Mouse (Mus musculus) liver, embryonic 14.5 days (tissue): ENCODE measurements at regions not wholly inside any gene's neighbourhood (a gene's known extent, or its start where the extent isn't known, plus 50 kb on each side); places are given as distances from the start of the nearest gene placed in this dataset.

ENCODE experiments used
- CTCF ChIP-seq: IDR thresholded peaks from 2 replicates; pipeline ENCODE4 v1.5.1; 2016; ENCODE audit warnings: antibody characterized with exemption, low read depth, control low read depth
- EP300 ChIP-seq: IDR thresholded peaks from 2 replicates; pipeline ENCODE4 v1.6.1; 2016; ENCODE audit warnings: antibody characterized with exemption, low read depth

DNA sequence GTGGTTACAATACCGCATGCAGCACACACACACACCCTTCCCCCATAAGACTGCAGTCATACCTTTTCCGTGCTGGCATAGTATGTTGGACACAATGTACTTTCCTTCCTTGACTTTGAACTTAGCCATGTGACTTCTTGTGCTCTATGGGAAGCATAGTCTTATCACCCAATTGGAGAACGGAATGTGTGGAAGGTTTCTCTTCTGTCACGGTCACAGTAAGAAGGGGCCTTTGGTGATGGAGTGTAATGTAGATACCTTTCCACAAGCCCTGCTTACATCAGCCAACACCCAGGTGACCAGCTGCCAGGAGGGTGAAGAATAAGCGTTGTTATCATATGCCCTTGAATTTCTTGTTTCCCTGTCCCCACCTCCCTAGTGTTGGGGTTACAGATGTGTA, 1308.0 kb upstream of the A1bg start:
- TF ChIP-seq CTCF (no peak), EP300 (no peak)
